Mouse (Mus musculus) CH12.LX (cell line): ENCODE results near the gene Vps53. TPM values are rescaled to one million over a fixed set of nuclear protein-coding genes. Genes with fewer than 3 reads are reported as not detected.
"Not testable (repeated sequence)": the region's sequence is repeated elsewhere in the genome, so short reads cannot be mapped to it uniquely, and the experiment has no call there.

Source experiments
- DNase-seq: peaks from one replicate; pipeline ENCODE4 v3.0.0-alpha.2; 2013; ENCODE audit errors: extremely low read depth
- H3K27ac ChIP-seq: 2 replicates; pipeline ENCODE4 v1.5.1; 2012; ENCODE audit warnings: low read depth, mild to moderate bottlenecking, control low read depth, moderate library complexity; ENCODE audit not compliant: insufficient read depth
- H3K27me3 ChIP-seq: replicated peaks from 2 replicates; pipeline ENCODE3; 2012; ENCODE audit warnings: inconsistent platforms
- H3K36me3 ChIP-seq, 2 experiments: replicated peaks in 1 of 2; 2 replicates each; pipeline versions ENCODE3 to v1.6.1; 2012; ENCODE audit warnings: inconsistent platforms in 1 of 2, low read length in 1 of 2, mild to moderate bottlenecking in 1 of 2, mixed read lengths in 1 of 2, moderate library complexity in 1 of 2; ENCODE audit not compliant: control insufficient read depth in 1 of 2, insufficient read depth in 1 of 2
- H3K4me1 ChIP-seq, 2 experiments: 2 replicates each; pipeline ENCODE4 v1.6.1; 2012; ENCODE audit warnings: inconsistent platforms in 1 of 2, moderate library complexity in 1 of 2; ENCODE audit not compliant: insufficient read depth in 2 of 2, control insufficient read depth in 1 of 2
- H3K4me2 ChIP-seq: 2 replicates; pipeline ENCODE4 v1.6.1; 2012; ENCODE audit warnings: low read depth, mild to moderate bottlenecking, control low read depth; ENCODE audit not compliant: poor library complexity, insufficient read depth, severe bottlenecking
- H3K4me3 ChIP-seq, 3 experiments: fragments of 150-350 bp in 1 of 3; sonication (generic) in 1 of 3; replicated peaks in 1 of 3; 2 replicates each; pipeline versions ENCODE3 to v1.5.1; 2011 to 2012; ENCODE audit warnings: low read depth in 2 of 3, low read length in 2 of 3, mild to moderate bottlenecking in 2 of 3, moderate library complexity in 2 of 3, control low read depth in 1 of 3, improper control_type of control experiment in 1 of 3, inconsistent platforms in 1 of 3, mixed read lengths in 1 of 3; ENCODE audit not compliant: poor library complexity in 1 of 3
- H3K79me2 ChIP-seq: replicated peaks from 2 replicates; pipeline ENCODE4 v1.6.1; 2012; ENCODE audit warnings: mild to moderate bottlenecking, moderate library complexity; ENCODE audit not compliant: control insufficient read depth, poor library complexity, insufficient read depth, severe bottlenecking; ENCODE audit errors: extremely low read depth
- H3K9ac ChIP-seq: 2 replicates; pipeline ENCODE4 v1.6.1; 2012; ENCODE audit warnings: low read depth, mild to moderate bottlenecking, control low read depth, moderate library complexity; ENCODE audit not compliant: insufficient read depth
- H3K9me3 ChIP-seq: replicated peaks from 2 replicates; pipeline ENCODE3; 2012; ENCODE audit warnings: low read length, inconsistent platforms, mixed read lengths
- ELF1 ChIP-seq: IDR thresholded peaks from 2 replicates; pipeline ENCODE4 v1.6.1; 2014; ENCODE audit warnings: low read depth, mild to moderate bottlenecking, inconsistent platforms, low read length, improper control_type of control experiment
- ETS1 ChIP-seq: conservative IDR thresholded peaks from 2 replicates; pipeline ENCODE4 v1.6.1; 2012; ENCODE audit warnings: low read depth, mild to moderate bottlenecking, inconsistent platforms, low read length, improper control_type of control experiment, moderate library complexity
- HCFC1 ChIP-seq: IDR thresholded peaks from 2 replicates; pipeline ENCODE4 v1.6.1; 2012; ENCODE audit warnings: low read depth, mild to moderate bottlenecking, inconsistent platforms, low read length, improper control_type of control experiment
- MAX ChIP-seq: IDR thresholded peaks from 2 replicates; pipeline ENCODE4 v1.6.1; 2011; ENCODE audit warnings: low read length, improper control_type of control experiment
- MXI1 ChIP-seq: IDR thresholded peaks from 2 replicates; pipeline ENCODE4 v1.6.1; 2011; ENCODE audit warnings: mild to moderate bottlenecking, low read depth, low read length, improper control_type of control experiment
- MYC ChIP-seq: IDR thresholded peaks from 2 replicates; pipeline ENCODE4 v1.6.1; 2011; ENCODE audit warnings: low read depth, mild to moderate bottlenecking, improper control_type of control experiment, low read length
- POLR2A ChIP-seq: IDR thresholded peaks from 2 replicates; pipeline ENCODE4 v1.6.1; 2011; ENCODE audit warnings: low read depth, mild to moderate bottlenecking, improper control_type of control experiment, low read length
- POLR2AphosphoS2 ChIP-seq: IDR thresholded peaks from 2 replicates; pipeline ENCODE4 v1.6.1; 2011; ENCODE audit warnings: low read depth, low read length, improper control_type of control experiment
- RAD21 ChIP-seq: IDR thresholded peaks from 2 replicates; pipeline ENCODE4 v1.6.1; 2011; ENCODE audit warnings: low read depth, mild to moderate bottlenecking, low read length, improper control_type of control experiment, moderate library complexity
- RCOR1 ChIP-seq: conservative IDR thresholded peaks from 2 replicates; pipeline ENCODE4 v1.6.1; 2012; ENCODE audit warnings: low read depth, mild to moderate bottlenecking, inconsistent platforms, low read length, improper control_type of control experiment
- SIN3A ChIP-seq: IDR thresholded peaks from 2 replicates; pipeline ENCODE4 v1.6.1; 2012; ENCODE audit warnings: low read length, improper control_type of control experiment, inconsistent platforms
- SMC3 ChIP-seq: IDR thresholded peaks from 2 replicates; pipeline ENCODE4 v1.6.1; 2011; ENCODE audit warnings: low read depth, low read length, improper control_type of control experiment
- USF1 ChIP-seq: IDR thresholded peaks from 2 replicates; pipeline ENCODE4 v1.6.1; 2014; ENCODE audit warnings: low read depth, mild to moderate bottlenecking, inconsistent platforms, low read length, improper control_type of control experiment
- USF2 ChIP-seq: conservative IDR thresholded peaks from 2 replicates; pipeline ENCODE4 v1.6.1; 2011; ENCODE audit warnings: low read depth, low read length, improper control_type of control experiment
- ZC3H11A ChIP-seq: IDR thresholded peaks from 2 replicates; pipeline ENCODE4 v1.6.1; 2012; ENCODE audit warnings: low read depth, mild to moderate bottlenecking, inconsistent platforms, low read length, improper control_type of control experiment
- ZKSCAN1 ChIP-seq: IDR thresholded peaks from 2 replicates; pipeline ENCODE4 v1.6.1; 2012; ENCODE audit warnings: low read depth, inconsistent platforms, low read length, improper control_type of control experiment, borderline replicate concordance
- dilution Hi-C: fragments of 300-500 bp; cut with MboI; formaldehyde crosslinking; loops from 2 replicates; pipeline ENCODE4 v1.14.3; 2020; ENCODE audit warnings: low sequenced_read_pairs; ENCODE audit not compliant: extremely low pct_unique_long_range_greater_than_20kb, extremely low pct_ligation_motif_present
- in situ Hi-C: fragments of 300-500 bp; cut with MboI; formaldehyde crosslinking; loops from 3 replicates; pipeline ENCODE4 v1.14.3; 2019; ENCODE audit warnings: low sequenced_read_pairs, low pct_ligation_motif_present, low pct_unique_long_range_greater_than_20kb, mixed read lengths
- polyA plus RNA-seq: library from polyadenylated mRNA; unstranded; fragments of >175 nt; gene quantifications from 2 replicates; pipeline ENCODE4 v1.2.1, GENCODE M21; 2012; ENCODE audit warnings: low read depth; ENCODE audit not compliant: insufficient read length
- total RNA-seq, 2 experiments: library from RNA; depleted of rRNA; stranded (reverse); fragments of 300-350 nt in 1 of 2; fragments of >200 nt in 1 of 2; gene quantifications; 2 replicates each; pipeline ENCODE4 v1.2.3; 2012 to 2014

The Vps53 gene
- total and polyA plus RNA-seq, 3 experiments: 56.1 to 70.7 (median 62.2) TPM

- Histone ChIP-seq H3K9ac (no peak overlapping the region), H3K4me3 (no peak overlapping the region), H3K36me3 (no peaks in the 10 kb centered on the region), H3K27me3 (peaks cover 9% of the 10 kb centered on the region), H3K4me1 (peaks cover 0 to 3% of the 10 kb centered on the region in 2 experiments; a peak in 1 of 4 replicates), H3K79me2 (no peaks in the 10 kb centered on the region), H3K9me3 (no peaks in the 10 kb centered on the region), H3K27ac (no peak overlapping the region), H3K4me2 (no peak overlapping the region)
- dilution Hi-C loops: no loop called here
- in situ Hi-C loops: no loop called here
- TF ChIP-seq USF1: no peak
- no peak for TF ChIP-seq USF2
- no peak for TF ChIP-seq ETS1
- TF ChIP-seq ZC3H11A: no peak
- TF ChIP-seq POLR2AphosphoS2: no peak
- no peak for TF ChIP-seq MXI1
- no peak for TF ChIP-seq RAD21
- TF ChIP-seq POLR2A: no peak
- TF ChIP-seq SMC3: no peak
- TF ChIP-seq SIN3A: no peak
- no peak for TF ChIP-seq ELF1
- no peak for TF ChIP-seq MAX
- no peak for TF ChIP-seq MYC
- no peak for DNase-seq
Observed at GRCm38 (mm10) chr11:76009101-76009500, 170.3 kb downstream of the Vps53 start.

GRCm38 (mm10) chr11:76008162-76008561 lies 171.3 kb downstream of the Vps53 start:
- no peaks in the 10 kb centered on the region for H3K36me3 ChIP-seq
- no peak overlapping the region for H3K4me3 ChIP-seq
- dilution Hi-C loops: no loop called here
- DNase-seq: no peak
- H3K9ac ChIP-seq: no peak overlapping the region
- no peak overlapping the region for H3K27ac ChIP-seq
- no peaks in the 10 kb centered on the region for H3K79me2 ChIP-seq
- no peak for TF ChIP-seq ZKSCAN1
- no peak for TF ChIP-seq MAX
- no peak for TF ChIP-seq HCFC1
- no peak for TF ChIP-seq RCOR1
- no peak overlapping the region for H3K4me2 ChIP-seq
- H3K4me1 ChIP-seq: peaks cover 0 to 3% of the 10 kb centered on the region in 2 experiments; a peak in 1 of 4 replicates
- no peaks in the 10 kb centered on the region for H3K9me3 ChIP-seq
- in situ Hi-C loops: no loop called here
- peaks cover 14% of the 10 kb centered on the region for H3K27me3 ChIP-seq

GRCm38 (mm10) chr11:76004276-76004675 lies 175.2 kb downstream of the Vps53 start:
- DNase-seq, H3K9ac ChIP-seq, H3K4me3 ChIP-seq, H3K4me2 ChIP-seq, H3K36me3 ChIP-seq, dilution Hi-C loops, H3K9me3 ChIP-seq, in situ Hi-C loops, H3K79me2 ChIP-seq, H3K27ac ChIP-seq: not testable (repeated sequence)
- H3K27me3 ChIP-seq: peaks cover 49% of the 10 kb centered on the region
- peaks cover 10 to 11% of the 10 kb centered on the region in 2 experiments; a peak in 3 of 4 replicates for H3K4me1 ChIP-seq
